Mouse (Mus musculus) stomach, postnatal 0 days (tissue): ENCODE measurements around the gene Fthl17f.
"Not testable (repeated sequence)": the region's sequence is repeated elsewhere in the genome, so short reads cannot be mapped to it uniquely, and the experiment has no call there.

Source experiments
- CTCF ChIP-seq: IDR thresholded peaks from 2 replicates; pipeline ENCODE4 v1.5.1; 2016; ENCODE audit warnings: antibody characterized with exemption, low read depth, mild to moderate bottlenecking, moderate library complexity
- EP300 ChIP-seq: optimal IDR thresholded peaks from 2 replicates; pipeline ENCODE3; 2016; ENCODE audit warnings: antibody characterized with exemption

- not testable (repeated sequence) for TF ChIP-seq CTCF, EP300
Measured at GRCm38 (mm10) chrX:9062715-9063114, at the start of gene Fthl17f.
